Mouse (Mus musculus): ENCODE data around the gene Zfp385c.
"Not testable (repeated sequence)": the region's sequence is repeated elsewhere in the genome, so short reads cannot be mapped to it uniquely, and the experiment has no call there.

The Zfp385c gene

GRCm38 (mm10) chr11:100687265-100687664 lies 5.0 kb downstream of the Zfp385c start:
- no peak for DNase-seq

- no peak for DNase-seq
Measured at GRCm38 (mm10) chr11:100685371-100685770, 6.9 kb downstream of the Zfp385c start.

- DNase-seq = no peak
Measured at GRCm38 (mm10) chr11:100684084-100684483, 8.2 kb downstream of the Zfp385c start.

GRCm38 (mm10) chr11:100682526-100682925 lies 9.7 kb downstream of the Zfp385c start:
- DNase-seq = no peak

- no peak for DNase-seq
Measured at GRCm38 (mm10) chr11:100681826-100682225, 10.4 kb downstream of the Zfp385c start.

- no peak for DNase-seq
Measured at GRCm38 (mm10) chr11:100677810-100678209, 14.4 kb downstream of the Zfp385c start.

GRCm38 (mm10) chr11:100673169-100673568 lies 19.1 kb downstream of the Zfp385c start:
- DNase-seq = no peak

GRCm38 (mm10) chr11:100671956-100672355 lies 20.3 kb downstream of the Zfp385c start:
- no peak for DNase-seq

- DNase-seq = no peak
Measured at GRCm38 (mm10) chr11:100671049-100671448, 21.2 kb downstream of the Zfp385c start.

- DNase-seq = no peak
Measured at GRCm38 (mm10) chr11:100659806-100660205, 32.4 kb downstream of the Zfp385c start.

- no peak for DNase-seq
Measured at GRCm38 (mm10) chr11:100656458-100656857, 35.8 kb downstream of the Zfp385c start.

- DNase-seq = not testable (repeated sequence)
Measured at GRCm38 (mm10) chr11:100655589-100655988, 36.7 kb downstream of the Zfp385c start.

GRCm38 (mm10) chr11:100651748-100652147 lies 40.5 kb downstream of the Zfp385c start:
- no peak for DNase-seq

GRCm38 (mm10) chr11:100651205-100651604 lies 41.0 kb downstream of the Zfp385c start:
- no peak for DNase-seq

- no peak for DNase-seq
Measured at GRCm38 (mm10) chr11:100648405-100648804, 43.9 kb downstream of the Zfp385c start.

GRCm38 (mm10) chr11:100646265-100646664 lies 46.0 kb downstream of the Zfp385c start:
- peak; percentile 62 to 70 for DNase-seq

GRCm38 (mm10) chr11:100643612-100644575 lies 48.4 kb downstream of the Zfp385c start:
- DNase-seq = no peak

GRCm38 (mm10) chr11:100640159-100640906 lies 51.9 kb downstream of the Zfp385c start:
- DNase-seq = peak; percentile 17 to 19

- no peak for DNase-seq
Measured at GRCm38 (mm10) chr11:100634530-100634929, 57.7 kb downstream of the Zfp385c start.

- no peak for DNase-seq
Measured at GRCm38 (mm10) chr11:100628862-100629352, 63.3 kb downstream of the Zfp385c start.

- no peak for DNase-seq
Measured at GRCm38 (mm10) chr11:100628056-100628455, 64.2 kb downstream of the Zfp385c start.

- DNase-seq = peak; percentile 70 to 72
Measured at GRCm38 (mm10) chr11:100626701-100627195, 65.5 kb downstream of the Zfp385c start.
